Mouse (Mus musculus): ENCODE measurements around the gene Ctsd.
A peak's percentile ranks its signal among the peaks of the same experiment; 100 is the strongest.

The Ctsd gene

GRCm38 (mm10) chr7:142374413-142375015 is 13.3 kb downstream of the Ctsd start:
- DNase-seq (ENCODE audit: low spot score in 2 of 2) = no peak

- DNase-seq (ENCODE audit: low spot score in 2 of 2) = no peak
These were observed 14.0 kb downstream of the Ctsd start, which contains the start of gene Ifitm10 for GRCm38 (mm10) chr7:142373641-142374412. Gene Ifitm10, minus strand, starts transcription at chr7:142373753.

- no peak for DNase-seq (ENCODE audit: low spot score in 2 of 2)
These were observed 14.8 kb downstream of the Ctsd start for GRCm38 (mm10) chr7:142373039-142373438.

- DNase-seq (ENCODE audit: low spot score in 2 of 2) = no peak
These were observed 15.8 kb downstream of the Ctsd start for GRCm38 (mm10) chr7:142371768-142372661.

GRCm38 (mm10) chr7:142371398-142371767 is 16.5 kb downstream of the Ctsd start:
- DNase-seq (ENCODE audit: low spot score in 2 of 2) = peak; percentile 70 to 79

- DNase-seq (ENCODE audit: low spot score in 2 of 2) = no peak
These were observed 16.9 kb downstream of the Ctsd start for GRCm38 (mm10) chr7:142370937-142371336.

GRCm38 (mm10) chr7:142369820-142370219 is 18.0 kb downstream of the Ctsd start:
- no peak for DNase-seq (ENCODE audit: low spot score in 2 of 2)

GRCm38 (mm10) chr7:142368856-142369255 is 19.0 kb downstream of the Ctsd start:
- no peak for DNase-seq (ENCODE audit: low spot score in 2 of 2)

- DNase-seq (ENCODE audit: low spot score in 2 of 2) = no peak
These were observed 24.7 kb downstream of the Ctsd start for GRCm38 (mm10) chr7:142363107-142363506.

GRCm38 (mm10) chr7:142360743-142361142 is 27.1 kb downstream of the Ctsd start:
- no peak for DNase-seq (ENCODE audit: low spot score in 2 of 2)

- DNase-seq (ENCODE audit: low spot score in 2 of 2) = no peak
These were observed 28.7 kb downstream of the Ctsd start for GRCm38 (mm10) chr7:142359129-142359528.

GRCm38 (mm10) chr7:142357566-142357965 is 30.3 kb downstream of the Ctsd start:
- no peak for DNase-seq (ENCODE audit: low spot score in 2 of 2)

GRCm38 (mm10) chr7:142354661-142355233 is 33.1 kb downstream of the Ctsd start:
- no peak for DNase-seq (ENCODE audit: low spot score in 2 of 2)

- no peak for DNase-seq (ENCODE audit: low spot score in 2 of 2)
These were observed 34.0 kb downstream of the Ctsd start for GRCm38 (mm10) chr7:142353854-142354253.

GRCm38 (mm10) chr7:142351569-142351968 is 36.3 kb downstream of the Ctsd start:
- DNase-seq (ENCODE audit: low spot score in 2 of 2) = no peak

GRCm38 (mm10) chr7:142349308-142349961 is 38.4 kb downstream of the Ctsd start:
- DNase-seq (ENCODE audit: low spot score in 2 of 2) = peak; percentile 49 to 73

GRCm38 (mm10) chr7:142347542-142347941 is 40.3 kb downstream of the Ctsd start:
- DNase-seq (ENCODE audit: low spot score in 2 of 2) = no peak

GRCm38 (mm10) chr7:142342247-142342640 is 45.6 kb downstream of the Ctsd start:
- no peak for DNase-seq (ENCODE audit: low spot score in 2 of 2)

- DNase-seq (ENCODE audit: low spot score in 2 of 2) = no peak
These were observed 46.1 kb downstream of the Ctsd start for GRCm38 (mm10) chr7:142341564-142342246.

GRCm38 (mm10) chr7:142340269-142340970 is 47.4 kb downstream of the Ctsd start:
- no peak for DNase-seq (ENCODE audit: low spot score in 2 of 2)
